Mouse (Mus musculus) lung, postnatal 25 days (tissue): ENCODE measurements around the gene Rabggta.

Source experiments
- DNase-seq: peaks from one replicate; pipeline ENCODE4 v3.0.0; 2022; ENCODE audit warnings: low spot score

The Rabggta gene

DNA sequence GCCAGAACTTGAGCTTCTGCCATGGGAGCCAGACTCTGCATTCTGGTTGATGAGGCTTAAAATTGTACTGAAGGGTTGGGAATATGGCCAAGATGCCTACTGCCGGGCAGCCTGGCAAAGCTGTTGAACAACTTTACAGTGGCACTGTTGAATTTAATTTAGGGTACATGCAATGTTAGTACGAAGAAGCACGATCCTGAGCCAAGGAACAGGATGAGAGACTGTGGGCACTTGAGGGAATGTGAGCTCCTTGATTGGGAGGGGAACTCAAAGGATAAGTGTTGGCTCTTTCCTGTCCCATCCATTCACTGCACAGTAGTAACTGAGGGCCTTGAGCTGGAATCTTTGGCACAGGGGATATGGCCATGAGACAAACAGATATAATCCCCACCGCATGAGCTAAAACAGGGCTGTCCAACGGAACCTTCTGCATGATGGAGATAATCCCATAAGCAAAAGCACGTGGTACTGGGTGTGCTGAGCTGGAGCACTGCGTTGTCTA, 8.5 kb upstream of the Rabggta start:
- DNase-seq, result no peak

DNA sequence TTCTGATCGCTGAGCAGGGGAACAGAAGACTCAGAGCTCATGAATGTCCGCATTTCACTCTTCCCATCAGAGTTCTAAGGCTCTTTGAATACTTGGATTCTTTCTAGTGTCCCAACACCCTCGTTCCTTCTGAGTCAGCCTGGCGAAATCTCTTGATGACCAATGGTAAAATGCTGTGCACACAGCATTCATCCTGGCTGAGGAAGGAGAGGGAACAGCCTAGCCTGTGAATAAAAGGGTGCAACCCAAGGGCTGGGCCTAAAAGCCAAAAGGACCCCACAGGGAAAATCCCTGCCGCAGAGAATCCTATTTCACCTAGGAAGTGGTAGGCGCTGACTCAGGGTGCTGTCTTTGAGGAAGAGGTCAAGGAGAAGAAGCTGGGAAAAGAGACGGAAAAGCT, 8.1 kb upstream of the Rabggta start:
- DNase-seq, result no peak

GRCm38 (mm10) chr14:55727889-55728685, 6.0 kb upstream of the Rabggta start:
- peak; percentile 50 for DNase-seq

- DNase-seq, result no peak
Measured at GRCm38 (mm10) chr14:55726261-55726660, 4.2 kb upstream of the Rabggta start.

DNA sequence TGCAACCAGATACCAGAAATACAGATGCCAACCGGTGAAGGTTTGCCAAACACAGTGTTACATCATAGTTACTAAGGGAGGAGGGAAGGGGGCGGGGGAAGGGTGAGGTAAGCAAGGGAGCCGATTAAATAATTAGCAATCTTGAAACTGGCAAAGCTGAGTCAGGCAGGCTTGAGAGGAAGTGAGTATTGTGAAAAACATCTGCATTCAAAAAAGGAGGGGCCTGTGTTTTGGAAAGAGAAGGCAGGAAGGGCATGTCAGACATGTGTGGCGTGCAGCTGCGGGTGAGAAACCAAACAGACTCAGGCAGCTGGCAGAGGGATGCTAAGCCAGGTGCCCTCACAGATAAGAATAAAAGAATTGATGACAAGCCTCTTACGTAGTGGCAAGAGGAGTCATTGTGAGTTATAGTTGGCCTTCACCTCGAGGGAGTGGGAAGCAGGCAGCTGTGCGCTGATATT, 2.4 kb upstream of the Rabggta start:
- DNase-seq, result peak; percentile 82

DNA sequence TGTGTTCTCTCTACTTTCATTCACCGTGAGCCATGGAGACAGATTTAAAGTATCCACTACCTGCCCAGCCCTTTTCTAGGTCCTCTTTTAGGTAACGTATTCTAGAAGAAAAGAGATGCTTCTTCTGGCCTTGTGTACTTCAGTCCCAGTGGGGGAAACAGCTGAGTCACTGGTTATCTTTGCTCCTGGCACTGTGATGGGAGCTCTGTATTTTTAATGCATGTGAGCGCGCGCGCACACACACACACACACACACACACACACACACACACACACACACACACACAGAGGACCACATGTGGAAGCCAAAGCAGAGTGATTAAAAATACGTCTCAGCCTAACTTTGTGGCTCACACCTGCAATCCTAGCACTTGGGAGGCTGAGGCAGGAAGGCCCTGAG, 1.4 kb upstream of the Rabggta start:
- no peak for DNase-seq

GRCm38 (mm10) chr14:55722438-55722945, 429 bp upstream of the Rabggta start:
- DNase-seq, result no peak

DNA sequence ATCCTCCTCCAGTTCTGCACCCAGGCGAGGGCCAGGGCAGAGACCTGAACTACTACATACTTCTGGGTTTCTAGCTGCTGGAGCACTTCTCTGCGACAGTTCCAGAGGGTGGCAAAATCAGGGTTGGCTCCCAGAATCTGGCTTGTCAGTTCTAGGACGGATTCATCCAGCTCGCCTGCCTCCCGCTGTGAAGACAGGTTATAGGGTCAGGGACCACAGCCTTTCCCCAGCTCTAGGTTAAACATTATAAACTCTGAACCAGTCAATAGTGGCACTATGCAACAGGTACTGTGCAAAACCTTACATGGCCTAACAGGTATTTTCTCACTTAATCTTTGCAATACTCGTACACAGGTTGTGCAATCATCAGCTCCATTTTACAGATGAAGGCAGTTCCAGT, 987 bp downstream of the Rabggta start:
- DNase-seq, result no peak

- no peak for DNase-seq
Measured at GRCm38 (mm10) chr14:55720666-55721065, 1.4 kb downstream of the Rabggta start.

DNA sequence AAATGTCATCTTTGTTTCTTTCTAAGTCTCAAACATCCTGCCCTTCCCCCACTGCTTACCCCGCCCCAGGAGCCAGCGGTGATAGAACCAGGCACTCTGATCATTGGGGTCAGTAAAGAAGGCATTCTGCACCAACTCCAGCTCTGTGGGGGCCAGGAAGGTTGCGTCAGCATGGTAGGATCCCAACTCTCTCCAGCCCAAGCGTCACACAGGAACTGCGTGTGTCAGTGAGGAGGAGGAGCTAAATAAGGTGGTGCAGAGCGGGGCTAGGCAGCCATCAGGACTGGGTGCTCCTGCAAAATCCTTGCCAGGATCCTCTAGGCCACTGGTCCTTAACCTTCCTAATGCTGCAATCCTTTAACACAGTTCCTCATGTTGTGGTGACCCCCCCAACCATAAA, 2.3 kb downstream of the Rabggta start:
- DNase-seq, result no peak

- DNase-seq, result no peak
Measured at GRCm38 (mm10) chr14:55716884-55717283, 5.2 kb downstream of the Rabggta start.

- DNase-seq, result no peak
Measured at GRCm38 (mm10) chr14:55716271-55716670, 5.8 kb downstream of the Rabggta start.

DNA sequence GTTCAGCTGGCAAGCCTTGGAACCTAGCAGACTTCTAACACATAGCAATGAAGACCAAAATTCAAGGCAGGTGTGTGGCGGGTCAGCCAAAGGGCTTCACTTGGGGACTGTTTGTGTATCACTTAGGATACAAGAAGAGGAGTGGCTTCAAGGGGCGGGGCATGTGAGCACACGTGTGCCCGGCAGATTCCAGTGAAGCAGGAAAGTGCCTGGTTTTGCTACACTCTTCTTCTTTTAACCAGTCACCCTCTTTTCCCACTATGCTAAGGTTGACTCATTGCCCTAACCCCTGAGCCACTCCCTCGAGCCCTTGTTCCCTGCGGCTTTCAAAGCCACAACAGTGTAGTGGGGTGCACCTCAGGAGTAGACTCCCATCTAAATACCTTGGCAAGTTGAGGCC, 7.2 kb downstream of the Rabggta start:
- peak; percentile 69 for DNase-seq

DNA sequence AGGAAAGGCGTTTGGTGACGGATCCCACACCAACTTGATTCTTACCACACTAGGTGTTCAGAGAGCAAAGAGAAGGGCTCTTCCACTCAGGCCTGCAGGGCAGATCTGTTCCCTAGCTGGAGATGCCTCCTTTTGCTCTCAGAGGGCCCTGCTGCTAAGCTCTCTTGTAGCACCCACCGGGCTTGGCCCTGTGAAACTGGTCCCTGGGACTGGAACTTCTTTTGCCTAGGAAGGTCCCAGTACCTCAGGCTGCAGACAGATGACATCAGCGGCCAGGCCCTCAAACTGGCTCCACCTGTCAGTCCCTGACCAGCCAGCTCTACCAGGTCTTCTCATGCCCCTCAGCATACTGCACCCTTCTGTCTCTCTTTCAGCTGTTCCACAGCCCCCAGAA, 8.3 kb downstream of the Rabggta start, which contains the start of gene Tgm1:
Gene Tgm1, minus strand, starts transcription at position 198 of the 394 bp plus-strand sequence.
- no peak for DNase-seq

DNA sequence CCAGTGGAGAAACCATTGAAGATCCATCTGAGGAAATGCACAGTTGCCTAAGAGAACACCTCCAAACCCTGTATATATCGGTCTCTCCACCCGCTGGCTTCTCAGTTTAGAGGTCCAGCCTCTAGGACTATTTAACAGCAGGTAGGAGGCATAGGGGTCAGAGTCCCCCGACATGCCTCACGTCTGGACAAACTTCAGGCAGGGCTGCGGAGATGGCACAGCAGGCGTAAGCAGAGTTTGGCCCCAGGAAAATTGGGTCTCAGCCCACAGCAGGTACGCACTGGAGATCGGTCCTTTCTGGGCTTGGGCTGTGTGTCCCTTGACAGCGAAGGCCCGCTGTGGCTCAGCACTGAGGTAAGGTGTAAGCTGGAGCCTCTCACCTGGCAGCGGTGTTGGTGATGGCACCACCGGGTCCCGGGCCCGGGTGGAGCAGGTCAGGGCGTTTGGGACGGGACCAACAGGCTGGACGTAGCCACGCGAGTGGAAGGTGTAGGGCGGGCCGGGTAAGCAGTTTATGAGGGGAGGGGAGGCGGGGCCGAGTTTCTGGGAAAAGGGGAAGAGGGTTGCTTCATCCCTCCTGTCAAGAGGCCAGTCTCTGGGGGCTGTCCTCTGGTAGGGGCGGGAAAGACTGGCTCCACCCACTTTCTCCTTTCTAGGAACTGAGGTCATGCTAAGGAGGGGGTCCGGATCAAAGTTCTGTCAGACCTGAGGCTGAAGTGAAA, 8.9 kb downstream of the Rabggta start:
- DNase-seq, result peak; percentile 71

GRCm38 (mm10) chr14:55711786-55712185, 10.3 kb downstream of the Rabggta start:
- no peak for DNase-seq

DNA sequence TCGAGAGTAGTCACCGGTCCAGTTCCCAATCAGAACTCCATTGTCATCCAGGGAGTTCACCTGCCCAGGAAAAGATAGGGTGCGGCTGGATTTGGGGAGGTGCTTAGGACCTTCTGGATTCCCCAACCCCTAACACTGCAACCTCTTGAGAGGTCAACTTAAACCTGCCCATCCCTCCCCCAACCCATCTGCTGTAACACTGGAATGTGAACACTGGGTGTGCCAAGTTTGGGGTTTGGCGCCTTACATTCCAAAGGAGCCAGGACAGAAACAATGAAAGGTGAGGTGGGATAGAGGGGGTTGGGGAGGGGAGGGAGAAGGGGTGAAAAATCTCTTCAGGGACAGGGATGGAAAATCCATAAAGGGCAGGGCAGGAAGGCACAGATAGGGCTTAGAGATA, 12.6 kb downstream of the Rabggta start:
- DNase-seq, result no peak

DNA sequence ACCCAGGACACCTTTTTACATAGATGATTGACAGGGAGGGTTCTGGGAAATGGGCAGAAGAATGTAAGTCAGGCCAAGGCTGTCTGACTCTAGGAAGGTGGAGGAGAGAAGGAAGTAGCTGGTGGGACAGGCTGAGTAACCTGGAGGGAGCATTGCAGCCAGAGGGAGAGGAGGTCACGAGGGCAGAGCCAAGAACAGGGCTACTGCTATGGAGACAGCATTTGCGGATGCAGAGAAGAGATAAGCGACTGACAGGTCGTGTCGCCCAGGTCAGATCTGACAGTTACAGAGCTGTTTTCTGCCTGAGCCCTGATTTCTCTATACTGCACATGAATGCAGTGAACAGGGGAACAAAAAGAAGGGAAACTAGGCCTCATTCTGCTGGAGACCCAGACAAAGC, 14.7 kb downstream of the Rabggta start:
- no peak for DNase-seq

GRCm38 (mm10) chr14:55706051-55706600, 15.9 kb downstream of the Rabggta start:
- peak; percentile 39 for DNase-seq

DNA sequence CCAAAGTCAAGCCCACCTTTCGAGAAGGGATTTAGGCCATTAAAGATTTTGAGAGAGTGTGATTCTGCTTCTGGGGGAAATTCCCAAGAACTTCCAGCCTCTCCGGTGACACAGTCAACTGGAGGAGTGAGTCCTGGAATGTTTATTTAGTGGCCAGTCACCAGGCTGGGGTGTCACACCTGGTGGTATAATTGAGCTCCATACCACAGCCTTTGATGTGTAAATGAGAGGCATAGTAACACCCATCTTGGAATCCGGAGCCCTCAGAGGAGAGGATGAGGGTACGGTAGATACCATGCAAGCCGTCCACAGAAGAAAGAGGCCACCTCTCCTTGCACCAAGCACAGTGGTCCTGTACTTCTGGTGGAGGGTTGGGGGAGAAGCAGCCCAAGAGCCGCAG, 19.3 kb downstream of the Rabggta start:
- no peak for DNase-seq

DNA sequence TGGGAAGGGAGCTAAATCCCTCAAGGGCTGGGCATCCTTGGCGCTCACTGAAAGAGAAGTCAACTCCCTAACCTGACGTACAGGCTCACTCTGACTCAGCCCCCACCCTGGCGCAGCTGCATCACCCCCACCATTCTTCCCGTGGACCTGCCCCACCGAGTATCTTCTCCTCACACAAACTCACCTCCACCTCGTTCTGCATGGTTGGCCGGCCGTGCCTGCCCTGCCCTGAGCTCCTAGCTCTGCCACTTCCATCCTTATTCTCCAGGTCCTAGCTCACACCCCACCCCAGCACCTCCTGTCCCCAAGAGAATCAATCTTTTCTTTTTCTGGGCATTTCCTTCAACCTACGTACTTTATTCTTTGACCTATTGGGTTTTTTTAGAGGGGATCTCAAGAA, 20.9 kb downstream of the Rabggta start:
- DNase-seq, result no peak

DNA sequence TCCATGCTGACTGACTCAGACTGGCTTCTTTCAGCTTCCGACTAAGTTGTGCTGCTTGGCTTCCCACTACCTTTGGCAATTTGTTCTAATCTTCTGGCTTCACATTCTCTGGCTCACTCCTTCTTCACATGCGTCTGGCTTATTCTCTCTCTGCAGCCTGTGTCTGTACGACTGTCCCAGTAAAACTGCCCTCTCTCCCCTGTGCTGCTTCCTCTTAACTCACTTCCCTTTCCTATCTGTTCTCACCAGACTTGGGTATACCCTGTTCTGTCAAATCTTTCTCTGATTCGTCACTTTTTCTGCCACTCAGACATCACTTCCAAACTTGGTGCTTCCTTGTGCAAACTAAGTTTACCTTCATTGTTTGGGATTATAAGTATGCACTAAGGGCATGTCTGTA, 24.8 kb downstream of the Rabggta start:
- DNase-seq, result no peak

GRCm38 (mm10) chr14:55689433-55689832, 32.6 kb downstream of the Rabggta start:
- DNase-seq, result no peak
